Mouse (Mus musculus) limb, embryonic 14.5 days (tissue): Measurements from ENCODE around the gene Lamb3. TPM values are rescaled to one million over a fixed set of nuclear protein-coding genes. Genes with fewer than 3 reads are reported as not detected.

Experiments
- ATAC-seq: fragments of 200-750 bp; cut with Nextera tagmentation; 2 replicates; pipeline ENCODE4 v1.8.0; 2017; ENCODE audit warnings: low read depth, moderate number of reproducible peaks, moderate TSS enrichment; ENCODE audit not compliant: low FRiP score
- DNase-seq: peaks from one replicate; pipeline ENCODE4 v3.0.0-alpha.2; 2015; ENCODE audit warnings: low spot score
- H3K27ac ChIP-seq: fragments of 300-500 bp; sonication (generic); replicated peaks from 2 replicates; pipeline ENCODE4 v1.5.1; 2014; ENCODE audit warnings: low read depth, mild to moderate bottlenecking, low read length, moderate library complexity, mixed read lengths
- H3K27me3 ChIP-seq: fragments of 300-500 bp; sonication (generic); 2 replicates; pipeline ENCODE4 v1.6.1; 2014; ENCODE audit warnings: low read length, mixed read lengths; ENCODE audit not compliant: control insufficient read depth, insufficient read depth
- H3K36me3 ChIP-seq: fragments of 300-500 bp; sonication (generic); 2 replicates; pipeline ENCODE4 v1.6.1; 2014; ENCODE audit warnings: mild to moderate bottlenecking, low read length, moderate library complexity, mixed read lengths; ENCODE audit not compliant: control insufficient read depth, insufficient read depth
- H3K4me1 ChIP-seq: fragments of 300-500 bp; sonication (generic); 2 replicates; pipeline ENCODE4 v1.6.1; 2014; ENCODE audit warnings: antibody characterized with exemption, low read length, mixed read lengths; ENCODE audit not compliant: control insufficient read depth, insufficient read depth
- H3K4me2 ChIP-seq: fragments of 300-500 bp; sonication (generic); replicated peaks from 2 replicates; pipeline ENCODE4 v1.6.1; 2014; ENCODE audit warnings: low read depth, mild to moderate bottlenecking, low read length, moderate library complexity; ENCODE audit not compliant: severe bottlenecking
- H3K4me3 ChIP-seq: fragments of 300-500 bp; sonication (generic); replicated peaks from 2 replicates; pipeline ENCODE4 v1.5.1; 2014; ENCODE audit warnings: low read length
- H3K9ac ChIP-seq: fragments of 300-500 bp; sonication (generic); 2 replicates; pipeline ENCODE4 v1.6.1; 2014; ENCODE audit warnings: mild to moderate bottlenecking, low read depth, low read length, moderate library complexity; ENCODE audit not compliant: severe bottlenecking
- H3K9me3 ChIP-seq: fragments of 300-500 bp; sonication (generic); 2 replicates; pipeline ENCODE4 v1.6.1; 2016; ENCODE audit warnings: low read length; ENCODE audit not compliant: control insufficient read depth
- POLR2A ChIP-seq: fragments of 200-500 bp; IDR thresholded peaks from 2 replicates; pipeline ENCODE4 v1.8.0; 2012; ENCODE audit warnings: inconsistent platforms, mild to moderate bottlenecking, moderate library complexity, borderline replicate concordance; ENCODE audit not compliant: insufficient read depth, insufficient read length; ENCODE audit errors: extremely low read depth
- WGBS: fragments of 180-500 bp; shearing (Covaris S2); extraction: QIAGEN DNeasy Blood & Tissue Kit; methylation state at CpG from one replicate; pipeline ENCODE4 v1.1.7; 2014; 5-methylcytosine and 5-hydroxymethylcytosine counted together
- polyA plus RNA-seq, 2 experiments: library from polyadenylated mRNA; depleted of rRNA in 1 of 2; stranded (reverse) in 1 of 2; unstranded in 1 of 2; fragments of >200 nt; fragmentation: Nextera tagmentation in 1 of 2; extraction: Ambion mirVana in 1 of 2; gene quantifications; 2 replicates each; pipeline versions ENCODE4 v1.2.1 to v1.2.3; 2012 to 2014

Lamb3 gene
- polyA plus RNA-seq, 2 experiments = 4.0 to 4.6 TPM

GRCm38 (mm10) chr1:193255032-193255431 is 47.5 kb downstream of the Lamb3 start:
- no peaks in the 10 kb centered on the region for H3K9me3 ChIP-seq
- DNase-seq (no peak), ATAC-seq (no peak)
- WGBS = 51% methylated on average over 8 of the region's 8 CpGs
- peaks cover 7% of the 10 kb centered on the region for H3K4me1 ChIP-seq
- TF ChIP-seq POLR2A = no peak
- H3K4me2 ChIP-seq = no peak overlapping the region
- H3K27me3 ChIP-seq = no peaks in the 10 kb centered on the region
- no peak overlapping the region for H3K9ac ChIP-seq
- no peak overlapping the region for H3K27ac ChIP-seq
- no peaks in the 10 kb centered on the region for H3K36me3 ChIP-seq
- H3K4me3 ChIP-seq = no peak overlapping the region

DNA sequence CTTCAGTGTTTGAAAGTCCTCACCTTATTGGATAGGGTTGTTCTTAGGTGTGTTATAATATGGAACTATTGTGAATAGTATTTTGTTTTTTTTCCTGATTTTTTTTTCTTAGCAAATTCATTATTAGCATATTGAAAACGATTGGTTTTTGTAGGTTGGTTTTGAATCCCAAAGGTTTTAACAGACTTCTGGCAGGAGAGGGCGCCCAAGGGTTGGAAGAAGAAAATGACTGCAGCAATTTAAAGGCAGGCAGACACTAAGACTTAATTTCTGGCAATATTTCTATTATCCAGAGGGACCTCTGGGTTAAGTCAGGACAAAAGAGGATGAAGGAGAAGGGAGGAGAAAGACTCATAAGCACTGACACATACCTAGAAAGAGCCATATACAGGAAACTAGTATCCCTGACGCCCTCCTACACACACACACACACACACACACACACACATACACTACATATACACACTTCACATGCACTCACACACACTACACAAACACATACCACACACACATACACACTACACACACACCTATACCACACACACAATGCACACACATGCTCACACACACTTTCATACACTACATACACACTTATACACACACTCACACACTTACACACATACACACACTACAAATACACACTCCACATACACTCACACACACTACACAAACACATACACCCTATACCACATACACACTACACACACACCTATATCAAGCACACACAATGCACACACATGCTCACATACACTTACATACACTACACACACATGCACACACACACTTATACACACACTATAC is 48.2 kb downstream of the Lamb3 start:
- Histone ChIP-seq H3K27ac (no peak overlapping the region), H3K27me3 (no peaks in the 10 kb centered on the region), H3K4me3 (no peak overlapping the region), H3K36me3 (no peaks in the 10 kb centered on the region), H3K9ac (no peak overlapping the region), H3K9me3 (no peaks in the 10 kb centered on the region), H3K4me1 (peaks cover 7% of the 10 kb centered on the region), H3K4me2 (no peak overlapping the region)
- WGBS = 31% methylated on average over 3 of the region's 3 CpGs
- ATAC-seq = no peak
- TF ChIP-seq POLR2A = no peak
- DNase-seq = peak; percentile 34

GRCm38 (mm10) chr1:193256289-193256577 is 48.7 kb downstream of the Lamb3 start:
- Histone ChIP-seq H3K4me3 (no peak overlapping the region), H3K4me2 (no peak overlapping the region), H3K4me1 (peaks cover 7% of the 10 kb centered on the region), H3K27me3 (no peaks in the 10 kb centered on the region), H3K9ac (no peak overlapping the region), H3K36me3 (no peaks in the 10 kb centered on the region), H3K9me3 (no peaks in the 10 kb centered on the region), H3K27ac (no peak overlapping the region)
- no peak for TF ChIP-seq POLR2A
- no peak for ATAC-seq
- no peak for DNase-seq

- WGBS = 51% methylated on average over 5 of the region's 5 CpGs
- Histone ChIP-seq H3K36me3 (no peaks in the 10 kb centered on the region), H3K9me3 (no peaks in the 10 kb centered on the region), H3K4me1 (peaks cover 8% of the 10 kb centered on the region), H3K4me3 (no peak overlapping the region), H3K4me2 (no peak overlapping the region), H3K27me3 (no peaks in the 10 kb centered on the region), H3K27ac (no peak overlapping the region), H3K9ac (no peak overlapping the region)
- DNase-seq (no peak), ATAC-seq (no peak)
- TF ChIP-seq POLR2A = no peak
These were observed 49.2 kb downstream of the Lamb3 start for GRCm38 (mm10) chr1:193256621-193257098.

GRCm38 (mm10) chr1:193259559-193259958 is 52.1 kb downstream of the Lamb3 start:
- ATAC-seq (no peak), DNase-seq (no peak)
- no peaks in the 10 kb centered on the region for H3K9me3 ChIP-seq
- H3K4me1 ChIP-seq = peaks cover 13% of the 10 kb centered on the region
- H3K4me3 ChIP-seq = no peak overlapping the region
- H3K4me2 ChIP-seq = no peak overlapping the region
- H3K36me3 ChIP-seq = no peaks in the 10 kb centered on the region
- no peaks in the 10 kb centered on the region for H3K27me3 ChIP-seq
- no peak overlapping the region for H3K9ac ChIP-seq
- no peak overlapping the region for H3K27ac ChIP-seq
- TF ChIP-seq POLR2A = no peak
- WGBS = 88% methylated on average over 9 of the region's 9 CpGs

- no peak overlapping the region for H3K4me3 ChIP-seq
- WGBS = 65% methylated on average over 7 of the region's 7 CpGs
- no peaks in the 10 kb centered on the region for H3K27me3 ChIP-seq
- TF ChIP-seq POLR2A = no peak
- H3K4me1 ChIP-seq = peaks cover 13% of the 10 kb centered on the region
- H3K27ac ChIP-seq = no peak overlapping the region
- ATAC-seq (no peak), DNase-seq (no peak)
- no peaks in the 10 kb centered on the region for H3K9me3 ChIP-seq
- H3K4me2 ChIP-seq = no peak overlapping the region
- no peaks in the 10 kb centered on the region for H3K36me3 ChIP-seq
- no peak overlapping the region for H3K9ac ChIP-seq
These were observed 54.5 kb downstream of the Lamb3 start for GRCm38 (mm10) chr1:193261897-193262548.
